Mouse (Mus musculus) spleen, adult 2 months (tissue): ENCODE results near the gene Aox3.

ENCODE experiments used
- CTCF ChIP-seq: fragments of 200-500 bp; IDR thresholded peaks from 2 replicates; pipeline ENCODE4 v1.5.1; 2011; ENCODE audit warnings: mild to moderate bottlenecking, inconsistent platforms; ENCODE audit not compliant: insufficient read depth, insufficient read length, insufficient replicate concordance; ENCODE audit errors: extremely low read depth
- POLR2A ChIP-seq: fragments of 200-500 bp; IDR thresholded peaks from 2 replicates; pipeline ENCODE4 v1.6.1; 2011; ENCODE audit warnings: low read depth, low read length, inconsistent platforms

GRCm38 (mm10) chr1:58097338-58097737, 15.6 kb upstream of the Aox3 start:
- TF ChIP-seq POLR2A (no peak), CTCF (no peak)
